Mouse (Mus musculus) stomach, postnatal 0 days (tissue): ENCODE measurements at regions not wholly inside any gene's neighbourhood (a gene's known extent, or its start where the extent isn't known, plus 50 kb on each side); places are given as distances from the start of the nearest gene placed in this dataset.

ENCODE experiments used
- ATAC-seq: fragments of 200-750 bp; cut with Nextera tagmentation; 2 replicates; pipeline ENCODE4 v1.8.0; 2017; ENCODE audit not compliant: low FRiP score, low TSS enrichment
- DNase-seq: peaks from one replicate; pipeline ENCODE4 v3.0.0-alpha.2; 2016; ENCODE audit warnings: low spot score
- H3K27ac ChIP-seq: fragments of 300-500 bp; sonication (generic); replicated peaks from 2 replicates; pipeline ENCODE4 v1.5.1; 2014; ENCODE audit warnings: mild to moderate bottlenecking, control low read depth
- H3K27me3 ChIP-seq: fragments of 300-500 bp; sonication (generic); 2 replicates; pipeline ENCODE4 v1.6.1; 2014; ENCODE audit warnings: low read length; ENCODE audit not compliant: control insufficient read depth, insufficient read depth
- H3K36me3 ChIP-seq: fragments of 300-500 bp; sonication (generic); 2 replicates; pipeline ENCODE4 v1.6.1; 2014; ENCODE audit warnings: low read length, mixed read lengths; ENCODE audit not compliant: control insufficient read depth, insufficient read depth
- H3K4me1 ChIP-seq: fragments of 300-500 bp; sonication (generic); replicated peaks from 2 replicates; pipeline ENCODE4 v1.6.1; 2014; ENCODE audit warnings: antibody characterized with exemption; ENCODE audit not compliant: control insufficient read depth, insufficient read depth
- H3K4me2 ChIP-seq: fragments of 300-500 bp; sonication (generic); replicated peaks from 2 replicates; pipeline ENCODE4 v1.6.1; 2014; ENCODE audit warnings: low read depth, mild to moderate bottlenecking, control low read depth, moderate library complexity
- H3K4me3 ChIP-seq: fragments of 300-500 bp; sonication (generic); 2 replicates; pipeline ENCODE4 v1.5.1; 2014; ENCODE audit warnings: low read depth, low read length, control low read depth
- H3K9ac ChIP-seq: fragments of 300-500 bp; sonication (generic); 2 replicates; pipeline ENCODE4 v1.6.1; 2014; ENCODE audit warnings: mild to moderate bottlenecking, low read length, control low read depth, mixed read lengths
- H3K9me3 ChIP-seq: fragments of 300-500 bp; sonication (generic); 2 replicates; pipeline ENCODE4 v1.6.1; 2016; ENCODE audit warnings: low read length; ENCODE audit not compliant: control insufficient read depth
- CTCF ChIP-seq: IDR thresholded peaks from 2 replicates; pipeline ENCODE4 v1.5.1; 2016; ENCODE audit warnings: antibody characterized with exemption, low read depth, mild to moderate bottlenecking, moderate library complexity
- EP300 ChIP-seq: optimal IDR thresholded peaks from 2 replicates; pipeline ENCODE3; 2016; ENCODE audit warnings: antibody characterized with exemption
- WGBS: fragments of 180-500 bp; shearing (Covaris S2); extraction: QIAGEN DNeasy Blood & Tissue Kit; methylation state at CpG from one replicate; pipeline ENCODE4 v1.1.7; 2014; 5-methylcytosine and 5-hydroxymethylcytosine counted together

- no peak overlapping the region for H3K9ac ChIP-seq
- H3K4me3 ChIP-seq = no peak overlapping the region
- TF ChIP-seq EP300 = no peak
- TF ChIP-seq CTCF = no peak
- no peak for ATAC-seq
- peaks cover 5% of the 10 kb centered on the region; the same call in 1 of the 2 replicates for H3K9me3 ChIP-seq
- DNase-seq = no peak
- no peaks in the 10 kb centered on the region for H3K27me3 ChIP-seq
- H3K4me1 ChIP-seq = no peaks in the 10 kb centered on the region
- H3K36me3 ChIP-seq = no peaks in the 10 kb centered on the region
- H3K4me2 ChIP-seq = no peak overlapping the region
- no peak overlapping the region for H3K27ac ChIP-seq
- 66% methylated on average over 8 of the region's 8 CpGs for WGBS
These were observed 92.9 kb downstream of the Zfp365 start for GRCm38 (mm10) chr10:67819534-67819933.

- H3K4me3 ChIP-seq = no peak overlapping the region
- peaks cover 5% of the 10 kb centered on the region; the same call in 1 of the 2 replicates for H3K9me3 ChIP-seq
- no peak for TF ChIP-seq EP300
- no peak for TF ChIP-seq CTCF
- H3K36me3 ChIP-seq = no peaks in the 10 kb centered on the region
- 80% methylated on average over 4 of the region's 4 CpGs for WGBS
- no peaks in the 10 kb centered on the region for H3K27me3 ChIP-seq
- no peaks in the 10 kb centered on the region for H3K4me1 ChIP-seq
- H3K27ac ChIP-seq = no peak overlapping the region
- H3K4me2 ChIP-seq = no peak overlapping the region
- no peak overlapping the region for H3K9ac ChIP-seq
- no peak for ATAC-seq
- DNase-seq = no peak
These were observed 98.6 kb downstream of the Zfp365 start for GRCm38 (mm10) chr10:67813901-67814300.

GRCm38 (mm10) chr10:67805131-67805530 lies 107.3 kb downstream of the Zfp365 start:
- ATAC-seq (no peak), DNase-seq (no peak)
- Histone ChIP-seq H3K36me3 (no peaks in the 10 kb centered on the region), H3K4me2 (no peak overlapping the region), H3K9me3 (no peaks in the 10 kb centered on the region), H3K9ac (no peak overlapping the region), H3K4me1 (no peaks in the 10 kb centered on the region), H3K27ac (no peak overlapping the region), H3K27me3 (no peaks in the 10 kb centered on the region), H3K4me3 (no peak overlapping the region)
- WGBS = 30% methylated on average over 4 of the region's 4 CpGs
- TF ChIP-seq CTCF = peak; percentile 68
- TF ChIP-seq EP300 = no peak

GRCm38 (mm10) chr10:67804637-67805036 lies 107.8 kb downstream of the Zfp365 start:
- no peak for DNase-seq

GRCm38 (mm10) chr10:67802156-67802555 lies 110.3 kb downstream of the Zfp365 start:
- H3K36me3 ChIP-seq = no peaks in the 10 kb centered on the region
- DNase-seq = no peak
- no peak overlapping the region for H3K27ac ChIP-seq
- no peak for ATAC-seq
- WGBS = 91% methylated on average over 8 of the region's 8 CpGs
- H3K4me3 ChIP-seq = no peak overlapping the region
- H3K9me3 ChIP-seq = no peaks in the 10 kb centered on the region
- no peaks in the 10 kb centered on the region for H3K4me1 ChIP-seq
- no peaks in the 10 kb centered on the region for H3K27me3 ChIP-seq
- H3K4me2 ChIP-seq = no peak overlapping the region
- H3K9ac ChIP-seq = no peak overlapping the region
- TF ChIP-seq CTCF (no peak), EP300 (no peak)

More at GRCm38 (mm10) chr10:67804637-67805036, 107.8 kb downstream of the Zfp365 start:
- ATAC-seq = no peak
- H3K27me3 ChIP-seq = no peaks in the 10 kb centered on the region
- H3K4me2 ChIP-seq = no peak overlapping the region
- H3K36me3 ChIP-seq = no peaks in the 10 kb centered on the region
- 64% methylated on average over 12 of the region's 12 CpGs for WGBS
- H3K27ac ChIP-seq = no peak overlapping the region
- H3K4me1 ChIP-seq = no peaks in the 10 kb centered on the region
- H3K4me3 ChIP-seq = no peak overlapping the region
- no peaks in the 10 kb centered on the region for H3K9me3 ChIP-seq
- TF ChIP-seq EP300 (no peak), CTCF (no peak)
- no peak overlapping the region for H3K9ac ChIP-seq

- H3K9me3 ChIP-seq = no peaks in the 10 kb centered on the region
- 100% methylated on average over 1 of the region's 1 CpGs for WGBS
- H3K9ac ChIP-seq = no peak overlapping the region
- no peak overlapping the region for H3K4me2 ChIP-seq
- H3K36me3 ChIP-seq = no peaks in the 10 kb centered on the region
- TF ChIP-seq EP300 (no peak), CTCF (no peak)
- no peak overlapping the region for H3K27ac ChIP-seq
- DNase-seq (no peak), ATAC-seq (no peak)
- no peak overlapping the region for H3K4me3 ChIP-seq
- H3K4me1 ChIP-seq = no peaks in the 10 kb centered on the region
- H3K27me3 ChIP-seq = no peaks in the 10 kb centered on the region
These were observed 110.8 kb downstream of the Zfp365 start for GRCm38 (mm10) chr10:67801619-67802018.
